Mouse (Mus musculus): Measurements from ENCODE around the gene Esr1. TPM values are rescaled to one million over a fixed set of nuclear protein-coding genes. Genes with fewer than 3 reads are reported as not detected.

Gene Esr1
- polyA plus RNA-seq, 1 experiment from 2014 or later = 0.63 TPM

DNA sequence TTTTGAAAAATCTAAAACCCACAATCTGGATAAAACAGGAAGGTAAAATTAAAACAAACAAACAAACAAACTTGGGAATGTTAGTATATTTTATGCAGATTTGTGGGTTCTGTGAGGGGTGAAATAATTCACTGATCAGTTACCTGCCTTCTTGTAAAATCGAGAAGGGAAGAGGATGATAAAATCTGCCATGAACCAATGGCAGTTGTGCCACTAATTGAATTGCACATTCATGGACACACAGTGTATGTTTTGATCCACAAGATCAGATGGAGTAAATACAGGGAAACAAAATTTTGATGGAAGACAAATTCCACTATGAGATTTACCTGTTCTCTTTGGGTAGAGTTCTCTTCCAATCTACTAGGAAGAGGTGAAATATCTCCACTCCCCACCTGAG is 418.5 kb downstream of the Esr1 start:
- H3K27me3 ChIP-seq (replicated peaks; ENCODE audit: control insufficient read depth, insufficient read depth, low read length) = no peaks in the 10 kb centered on the region
- ATAC-seq = no peak
- H3K4me2 ChIP-seq (ENCODE audit: low read length) = no peak overlapping the region
- no peaks in the 10 kb centered on the region for H3K9me3 ChIP-seq (ENCODE audit: control insufficient read depth, low read length)
- H3K27ac ChIP-seq (ENCODE audit: low read depth, low read length) = no peak overlapping the region
- no peak overlapping the region for H3K4me3 ChIP-seq (ENCODE audit: low read length)
- peaks cover 8% of the 10 kb centered on the region; the same call in 1 of the 2 replicates for H3K36me3 ChIP-seq (ENCODE audit: control insufficient read depth, insufficient read depth, low read length)
- WGBS = 100% methylated on average over 1 of the region's 1 CpGs
- no peaks in the 10 kb centered on the region for H3K4me1 ChIP-seq (ENCODE audit: control insufficient read depth, insufficient read depth, low read depth, low read length)
- H3K9ac ChIP-seq (ENCODE audit: low read depth, low read length) = no peak overlapping the region

DNA sequence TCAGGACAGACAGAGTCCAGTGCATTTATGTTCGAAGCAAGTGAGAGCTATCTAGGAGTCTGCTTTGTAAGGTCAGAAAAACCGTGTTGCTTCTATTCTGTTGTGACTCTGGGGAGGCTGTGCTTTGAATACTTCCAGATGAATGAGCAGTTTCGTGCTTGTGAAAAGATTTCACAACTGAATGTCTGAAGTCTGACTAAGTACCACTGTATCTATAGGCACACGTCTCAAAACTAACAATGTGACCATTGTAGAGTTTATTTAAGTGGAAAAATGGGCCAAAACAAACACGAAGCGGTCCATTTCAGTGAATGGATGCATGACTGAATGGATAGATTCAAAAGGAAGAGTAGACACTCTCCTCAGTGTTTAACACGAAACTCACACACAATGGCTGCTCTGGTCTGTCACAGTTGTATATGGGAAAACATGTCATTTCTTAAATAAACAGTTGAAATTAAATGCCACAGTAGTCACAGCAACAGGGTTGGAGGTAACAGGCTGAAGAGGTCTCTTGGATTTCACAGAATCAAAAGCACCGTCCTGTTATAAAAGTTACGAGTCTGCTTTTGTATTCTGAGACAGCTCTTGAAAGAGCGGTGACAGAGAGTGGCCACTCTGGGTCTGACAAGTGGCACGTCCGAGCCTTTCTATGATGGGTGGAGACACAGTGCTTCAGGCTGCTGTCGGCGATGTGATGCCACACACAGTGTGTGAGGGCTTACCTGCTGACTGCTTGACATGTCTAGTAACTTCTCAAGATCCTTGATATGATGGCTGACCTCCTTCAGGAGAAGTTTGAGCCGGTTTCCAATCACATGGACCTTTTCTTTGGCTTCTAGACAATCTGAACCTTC is 421.0 kb downstream of the Esr1 start:
- ATAC-seq = peak; percentile 27; the same call in 1 of the 2 replicates
- H3K4me3 ChIP-seq (ENCODE audit: low read length) = no peak overlapping the region

DNA sequence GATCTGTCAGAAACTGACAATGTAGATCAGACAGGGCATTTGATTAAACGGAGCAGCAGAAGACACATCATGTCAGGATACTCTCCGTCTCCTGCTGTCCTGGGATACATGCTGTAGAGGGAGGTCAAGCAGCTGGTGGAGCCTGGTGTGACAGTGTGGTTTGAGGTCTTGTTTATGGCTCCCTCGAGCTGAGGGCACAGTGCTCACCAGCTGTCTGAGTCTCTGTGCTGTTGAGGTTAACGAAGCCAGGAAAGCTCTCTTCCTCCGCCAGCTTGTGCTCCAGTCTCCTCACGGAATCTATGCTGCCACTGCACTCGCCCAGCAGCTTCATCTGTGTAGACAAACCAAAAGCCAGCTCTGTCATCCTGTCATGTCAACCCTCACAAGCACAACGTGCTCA is 429.9 kb downstream of the Esr1 start:
- no peak overlapping the region for H3K4me3 ChIP-seq (ENCODE audit: low read length)
- H3K9ac ChIP-seq (ENCODE audit: low read depth, low read length) = no peak overlapping the region
- no peak overlapping the region for H3K27ac ChIP-seq (ENCODE audit: low read depth, low read length)
- no peak for ATAC-seq
- H3K4me2 ChIP-seq (ENCODE audit: low read length) = no peak overlapping the region
- no peaks in the 10 kb centered on the region for H3K9me3 ChIP-seq (ENCODE audit: control insufficient read depth, low read length)
- WGBS = 69% methylated on average over 8 of the region's 8 CpGs
- no peaks in the 10 kb centered on the region for H3K4me1 ChIP-seq (ENCODE audit: control insufficient read depth, insufficient read depth, low read depth, low read length)
- no peaks in the 10 kb centered on the region; the same call in 1 of the 2 replicates for H3K27me3 ChIP-seq (replicated peaks; ENCODE audit: control insufficient read depth, insufficient read depth, low read length)
- peaks cover 21% of the 10 kb centered on the region for H3K36me3 ChIP-seq (ENCODE audit: control insufficient read depth, insufficient read depth, low read length)

More for the DNA sequence above, 421.0 kb downstream of the Esr1 start:
- H3K9ac ChIP-seq (ENCODE audit: low read depth, low read length) = no peak overlapping the region
- WGBS = 33% methylated on average over 15 of the region's 15 CpGs
- H3K4me1 ChIP-seq (ENCODE audit: control insufficient read depth, insufficient read depth, low read depth, low read length) = no peaks in the 10 kb centered on the region
- no peaks in the 10 kb centered on the region for H3K9me3 ChIP-seq (ENCODE audit: control insufficient read depth, low read length)
- no peak overlapping the region for H3K27ac ChIP-seq (ENCODE audit: low read depth, low read length)
- H3K4me2 ChIP-seq (ENCODE audit: low read length) = no peak overlapping the region
- no peaks in the 10 kb centered on the region; the same call in 1 of the 2 replicates for H3K27me3 ChIP-seq (replicated peaks; ENCODE audit: control insufficient read depth, insufficient read depth, low read length)
- H3K36me3 ChIP-seq (ENCODE audit: control insufficient read depth, insufficient read depth, low read length) = peaks cover 15% of the 10 kb centered on the region

DNA sequence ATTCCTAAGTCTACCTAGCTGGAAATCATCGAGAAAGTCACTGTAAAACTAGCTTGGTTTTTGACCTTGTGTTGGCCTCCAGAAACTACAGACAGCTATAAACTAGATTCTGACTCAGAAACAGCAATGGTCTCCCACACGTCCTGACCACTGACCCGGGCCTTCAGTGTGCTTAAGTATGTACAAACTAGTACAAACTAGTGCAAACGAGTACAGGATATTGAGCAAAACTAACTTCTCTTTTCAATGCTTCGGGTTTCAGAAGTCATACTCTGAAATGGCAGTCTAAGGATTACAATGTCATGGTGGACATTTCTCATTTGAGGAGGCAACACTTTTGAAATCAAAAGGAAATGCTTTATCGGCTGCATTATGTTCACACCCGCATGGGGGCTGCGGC is 433.1 kb downstream of the Esr1 start:
- Histone ChIP-seq H3K36me3 (ENCODE audit: control insufficient read depth, insufficient read depth, low read length) (peaks cover 26% of the 10 kb centered on the region), H3K27me3 (replicated peaks; ENCODE audit: control insufficient read depth, insufficient read depth, low read length) (no peaks in the 10 kb centered on the region), H3K4me3 (ENCODE audit: low read length) (no peak overlapping the region), H3K27ac (ENCODE audit: low read depth, low read length) (no peak overlapping the region), H3K4me2 (ENCODE audit: low read length) (no peak overlapping the region), H3K9me3 (ENCODE audit: control insufficient read depth, low read length) (no peaks in the 10 kb centered on the region), H3K9ac (ENCODE audit: low read depth, low read length) (no peak overlapping the region), H3K4me1 (ENCODE audit: control insufficient read depth, insufficient read depth, low read depth, low read length) (no peaks in the 10 kb centered on the region)
- WGBS = 91% methylated on average over 8 of the region's 8 CpGs
- no peak for ATAC-seq

DNA sequence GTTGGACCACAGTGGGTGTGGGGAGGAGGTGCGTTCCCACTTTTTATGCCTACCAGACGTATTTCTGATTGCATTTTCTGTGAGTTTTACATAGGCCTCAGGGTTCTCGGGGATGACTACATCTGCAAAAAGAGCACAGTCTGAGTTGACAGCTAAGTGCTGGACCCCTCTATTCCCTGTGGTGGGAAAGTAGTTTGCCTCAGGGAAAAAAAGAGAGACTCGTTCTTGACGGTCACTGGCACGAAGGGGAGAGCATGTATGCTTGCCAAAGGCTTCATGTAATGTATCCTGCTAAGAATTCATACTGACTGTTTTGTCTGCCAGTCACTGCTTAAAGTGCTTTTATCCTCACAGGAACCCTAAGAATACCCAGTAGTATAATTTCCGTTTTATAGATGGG is 433.8 kb downstream of the Esr1 start:
- no peaks in the 10 kb centered on the region for H3K27me3 ChIP-seq (replicated peaks; ENCODE audit: control insufficient read depth, insufficient read depth, low read length)
- H3K4me2 ChIP-seq (ENCODE audit: low read length) = no peak overlapping the region
- no peak overlapping the region for H3K4me3 ChIP-seq (ENCODE audit: low read length)
- no peaks in the 10 kb centered on the region for H3K9me3 ChIP-seq (ENCODE audit: control insufficient read depth, low read length)
- H3K9ac ChIP-seq (ENCODE audit: low read depth, low read length) = no peak overlapping the region
- 76% methylated on average over 7 of the region's 7 CpGs for WGBS
- ATAC-seq = no peak
- H3K27ac ChIP-seq (ENCODE audit: low read depth, low read length) = no peak overlapping the region
- H3K4me1 ChIP-seq (ENCODE audit: control insufficient read depth, insufficient read depth, low read depth, low read length) = no peaks in the 10 kb centered on the region
- peaks cover 23% of the 10 kb centered on the region for H3K36me3 ChIP-seq (ENCODE audit: control insufficient read depth, insufficient read depth, low read length)

DNA sequence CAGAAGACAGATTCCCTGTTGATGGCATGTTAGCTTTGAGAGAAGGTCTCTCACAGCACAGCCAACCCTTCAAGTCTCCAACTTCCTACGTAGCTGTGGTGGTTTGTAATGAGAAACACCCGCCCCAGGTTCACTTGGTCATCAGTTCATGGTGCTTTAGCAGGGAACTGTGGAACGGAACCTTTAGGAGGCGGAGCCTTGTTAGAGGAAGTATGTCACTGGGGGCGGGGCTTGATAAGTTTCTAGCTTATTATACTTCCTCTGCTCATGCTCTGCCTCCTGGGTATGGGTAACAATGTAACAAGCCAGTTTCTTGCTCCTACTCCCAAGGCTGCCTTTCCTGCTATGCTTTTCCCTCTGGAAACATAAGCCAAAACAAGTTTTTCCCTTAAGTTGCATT is 434.3 kb downstream of the Esr1 start:
- Histone ChIP-seq H3K27ac (ENCODE audit: low read depth, low read length) (no peak overlapping the region), H3K36me3 (ENCODE audit: control insufficient read depth, insufficient read depth, low read length) (peaks cover 18% of the 10 kb centered on the region), H3K9ac (ENCODE audit: low read depth, low read length) (no peak overlapping the region), H3K27me3 (replicated peaks; ENCODE audit: control insufficient read depth, insufficient read depth, low read length) (no peaks in the 10 kb centered on the region), H3K4me3 (ENCODE audit: low read length) (no peak overlapping the region), H3K9me3 (ENCODE audit: control insufficient read depth, low read length) (no peaks in the 10 kb centered on the region), H3K4me2 (ENCODE audit: low read length) (no peak overlapping the region), H3K4me1 (ENCODE audit: control insufficient read depth, insufficient read depth, low read depth, low read length) (no peaks in the 10 kb centered on the region)
- no peak for ATAC-seq
- 87% methylated on average over 5 of the region's 5 CpGs for WGBS

Other genes starting within 250 kb of the Esr1 start
- 11.7 and 15.2 TPM in 2 replicates for gene Zbtb2, start 223.5 kb upstream of the Esr1 start, polyA plus RNA-seq (2015; fragmentation: Nextera tagmentation; extraction: Ambion mirVana)
- gene Rmnd1, start 179.2 kb upstream of the Esr1 start, polyA plus RNA-seq (2015; fragmentation: Nextera tagmentation; extraction: Ambion mirVana) = 41.9 and 49.2 TPM in 2 replicates
- gene Armt1, start 179.1 kb upstream of the Esr1 start, polyA plus RNA-seq (2015; fragmentation: Nextera tagmentation; extraction: Ambion mirVana) = 10.6 and 10.9 TPM in 2 replicates
- gene Ccdc170, start 129.1 kb upstream of the Esr1 start, polyA plus RNA-seq (2015; fragmentation: Nextera tagmentation; extraction: Ambion mirVana) = 0.47 and 0.54 TPM in 2 replicates